Mouse (Mus musculus): ENCODE measurements around the gene Cdk6. TPM values are rescaled to one million over a fixed set of nuclear protein-coding genes. Genes with fewer than 3 reads are reported as not detected.

Cdk6 gene
- polyA plus RNA-seq, 2 experiments: 5.7 to 13.9 TPM

- ATAC-seq (ENCODE audit: insufficient read depth): no peak
- Histone ChIP-seq H3K4me2 (ENCODE audit: low read depth) (no peak overlapping the region), H3K27ac (no peak overlapping the region)
Observed at GRCm38 (mm10) chr5:3395020-3395419, 53.7 kb downstream of the Cdk6 start.

GRCm38 (mm10) chr5:3396214-3396613, 54.9 kb downstream of the Cdk6 start:
- TF ChIP-seq CTCF (IDR thresholded peaks at IDR 0.05; ENCODE audit: low read depth): no peak
- TF ChIP-seq EP300 (IDR thresholded peaks at IDR 0.05; ENCODE audit: low read depth): no peak
- H3K27me3 ChIP-seq (ENCODE audit: control insufficient read depth, insufficient read depth, low read length): no peaks in the 10 kb centered on the region
- no peak for ATAC-seq (ENCODE audit: insufficient read depth)
- 74% methylated on average over 6 of the region's 6 CpGs for WGBS (ENCODE audit: insufficient replicate concordance)
- no peaks in the 10 kb centered on the region for H3K9me3 ChIP-seq (ENCODE audit: control insufficient read depth, low read length)
- peaks cover 2% of the 10 kb centered on the region; the same call in 1 of the 2 replicates for H3K36me3 ChIP-seq (replicated peaks; ENCODE audit: control insufficient read depth, insufficient read depth, low read depth)
- no peak overlapping the region for H3K4me3 ChIP-seq (ENCODE audit: insufficient read depth in 1 of 2, low read depth in 2 of 2, low read length in 2 of 2)
- no peaks in the 10 kb centered on the region for H3K4me1 ChIP-seq (replicated peaks; ENCODE audit: control insufficient read depth in 2 of 2, insufficient read depth in 2 of 2, low read length in 1 of 2)
- DNase-seq (ENCODE audit: low read depth in 3 of 3, low spot score in 3 of 3): no peak
- H3K27ac ChIP-seq: no peak overlapping the region
- H3K4me2 ChIP-seq (ENCODE audit: low read depth): no peak overlapping the region
- H3K9ac ChIP-seq (replicated peaks): no peak overlapping the region

More at GRCm38 (mm10) chr5:3395020-3395419, 53.7 kb downstream of the Cdk6 start:
- Histone ChIP-seq H3K9ac (replicated peaks) (no peak overlapping the region), H3K36me3 (replicated peaks; ENCODE audit: control insufficient read depth, insufficient read depth, low read depth) (peaks cover 2% of the 10 kb centered on the region; the same call in 1 of the 2 replicates), H3K9me3 (ENCODE audit: control insufficient read depth, low read length) (no peaks in the 10 kb centered on the region), H3K4me1 (replicated peaks; ENCODE audit: control insufficient read depth in 2 of 2, insufficient read depth in 2 of 2, low read length in 1 of 2) (no peaks in the 10 kb centered on the region), H3K27me3 (ENCODE audit: control insufficient read depth, insufficient read depth, low read length) (no peaks in the 10 kb centered on the region), H3K4me3 (ENCODE audit: insufficient read depth in 1 of 2, low read depth in 2 of 2, low read length in 2 of 2) (no peak overlapping the region)
- 65% methylated on average over 6 of the region's 6 CpGs for WGBS (ENCODE audit: insufficient replicate concordance)
- TF ChIP-seq EP300 (IDR thresholded peaks at IDR 0.05; ENCODE audit: low read depth): no peak
- TF ChIP-seq CTCF (IDR thresholded peaks at IDR 0.05; ENCODE audit: low read depth): no peak
- DNase-seq (ENCODE audit: low read depth in 3 of 3, low spot score in 3 of 3): no peak

- Histone ChIP-seq H3K4me1 (replicated peaks; ENCODE audit: control insufficient read depth in 2 of 2, insufficient read depth in 2 of 2, low read length in 1 of 2) (no peaks in the 10 kb centered on the region), H3K4me3 (ENCODE audit: insufficient read depth in 1 of 2, low read depth in 2 of 2, low read length in 2 of 2) (no peak overlapping the region), H3K36me3 (replicated peaks; ENCODE audit: control insufficient read depth, insufficient read depth, low read depth) (peaks cover 2% of the 10 kb centered on the region; the same call in 1 of the 2 replicates), H3K9ac (replicated peaks) (no peak overlapping the region), H3K27ac (no peak overlapping the region), H3K27me3 (ENCODE audit: control insufficient read depth, insufficient read depth, low read length) (no peaks in the 10 kb centered on the region), H3K9me3 (ENCODE audit: control insufficient read depth, low read length) (no peaks in the 10 kb centered on the region), H3K4me2 (ENCODE audit: low read depth) (no peak overlapping the region)
- 76% methylated on average over 11 of the region's 11 CpGs for WGBS (ENCODE audit: insufficient replicate concordance)
- no peak for TF ChIP-seq EP300 (IDR thresholded peaks at IDR 0.05; ENCODE audit: low read depth)
- TF ChIP-seq CTCF (IDR thresholded peaks at IDR 0.05; ENCODE audit: low read depth): no peak
- no peak for DNase-seq (ENCODE audit: low read depth in 3 of 3, low spot score in 3 of 3)
- ATAC-seq (ENCODE audit: insufficient read depth): no peak
Observed at GRCm38 (mm10) chr5:3396910-3397575, 55.8 kb downstream of the Cdk6 start.

GRCm38 (mm10) chr5:3399784-3400494, 58.7 kb downstream of the Cdk6 start:
- no peak overlapping the region for H3K4me3 ChIP-seq (ENCODE audit: insufficient read depth in 1 of 2, low read depth in 2 of 2, low read length in 2 of 2)
- no peak for ATAC-seq (ENCODE audit: insufficient read depth)
- TF ChIP-seq CTCF (IDR thresholded peaks at IDR 0.05; ENCODE audit: low read depth) (no peak), EP300 (IDR thresholded peaks at IDR 0.05; ENCODE audit: low read depth) (no peak)
- DNase-seq (ENCODE audit: low read depth in 3 of 3, low spot score in 3 of 3): no peak
- H3K4me2 ChIP-seq (ENCODE audit: low read depth): no peak overlapping the region
- H3K9me3 ChIP-seq (ENCODE audit: control insufficient read depth, low read length): no peaks in the 10 kb centered on the region
- H3K9ac ChIP-seq (replicated peaks): no peak overlapping the region
- no peaks in the 10 kb centered on the region for H3K4me1 ChIP-seq (replicated peaks; ENCODE audit: control insufficient read depth in 2 of 2, insufficient read depth in 2 of 2, low read length in 1 of 2)
- no peaks in the 10 kb centered on the region for H3K27me3 ChIP-seq (ENCODE audit: control insufficient read depth, insufficient read depth, low read length)
- H3K27ac ChIP-seq: no peak overlapping the region
- 77% methylated on average over 7 of the region's 7 CpGs for WGBS (ENCODE audit: insufficient replicate concordance)
- H3K36me3 ChIP-seq (replicated peaks; ENCODE audit: control insufficient read depth, insufficient read depth, low read depth): peaks cover 2% of the 10 kb centered on the region; the same call in 1 of the 2 replicates

GRCm38 (mm10) chr5:3405102-3405501, 63.8 kb downstream of the Cdk6 start:
- Histone ChIP-seq H3K4me3 (ENCODE audit: insufficient read depth in 1 of 2, low read depth in 2 of 2, low read length in 2 of 2) (no peak overlapping the region), H3K4me1 (replicated peaks; ENCODE audit: control insufficient read depth in 2 of 2, insufficient read depth in 2 of 2, low read length in 1 of 2) (no peaks in the 10 kb centered on the region; a peak in 1 of 4 replicates), H3K27ac (no peak overlapping the region), H3K4me2 (ENCODE audit: low read depth) (no peak overlapping the region), H3K36me3 (replicated peaks; ENCODE audit: control insufficient read depth, insufficient read depth, low read depth) (no peaks in the 10 kb centered on the region), H3K27me3 (ENCODE audit: control insufficient read depth, insufficient read depth, low read length) (no peaks in the 10 kb centered on the region), H3K9me3 (ENCODE audit: control insufficient read depth, low read length) (no peaks in the 10 kb centered on the region), H3K9ac (replicated peaks) (no peak overlapping the region)
- 40% methylated on average over 6 of the region's 6 CpGs for WGBS (ENCODE audit: insufficient replicate concordance)
- no peak for ATAC-seq (ENCODE audit: insufficient read depth)
- DNase-seq (ENCODE audit: low read depth in 3 of 3, low spot score in 3 of 3): no peak
- no peak for TF ChIP-seq EP300 (IDR thresholded peaks at IDR 0.05; ENCODE audit: low read depth)
- no peak for TF ChIP-seq CTCF (IDR thresholded peaks at IDR 0.05; ENCODE audit: low read depth)

Measured in liver, embryonic 14.5 days (tissue).